Mouse (Mus musculus): Measurements from ENCODE around the gene Adgrg2. TPM values are rescaled to one million over a fixed set of nuclear protein-coding genes. Genes with fewer than 3 reads are reported as not detected.

Adgrg2 gene
- 0.61 TPM for polyA plus RNA-seq (2015; fragmentation: Illumina TruSeq; extraction: RNeasy Lipid Tissue Mini Kit (QIAGEN cat#74804); ENCODE audit: insufficient read depth, low read depth, low replicate concordance)

DNA sequence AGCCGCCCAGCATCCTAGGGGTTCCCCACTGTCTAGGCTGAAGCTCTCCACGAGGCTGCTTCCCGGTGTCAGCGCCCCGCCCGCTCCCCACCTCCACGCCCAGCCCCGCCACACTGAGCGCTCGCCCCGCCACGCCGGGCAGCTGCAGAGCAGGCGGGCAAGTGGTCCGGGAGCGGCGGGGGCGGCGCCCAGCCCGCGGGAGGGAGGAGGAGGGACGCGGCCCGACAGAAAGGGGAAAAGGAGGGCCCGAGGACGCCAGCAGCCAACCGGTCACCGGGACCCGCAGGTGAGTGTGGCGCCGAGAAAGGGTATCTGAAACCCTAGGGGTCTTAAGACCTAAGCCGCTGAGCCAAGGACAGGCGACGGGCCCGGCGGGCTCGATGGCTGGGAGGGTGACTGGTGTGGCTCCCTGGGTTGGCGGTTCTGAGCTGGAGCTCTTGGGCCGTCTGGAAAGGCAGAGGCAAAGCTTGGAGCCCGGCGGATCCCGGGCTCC is at the start of gene Adgrg2:
Adgrg2 (plus strand) TSS at position 227 of the 493 bp plus-strand sequence.

DNA sequence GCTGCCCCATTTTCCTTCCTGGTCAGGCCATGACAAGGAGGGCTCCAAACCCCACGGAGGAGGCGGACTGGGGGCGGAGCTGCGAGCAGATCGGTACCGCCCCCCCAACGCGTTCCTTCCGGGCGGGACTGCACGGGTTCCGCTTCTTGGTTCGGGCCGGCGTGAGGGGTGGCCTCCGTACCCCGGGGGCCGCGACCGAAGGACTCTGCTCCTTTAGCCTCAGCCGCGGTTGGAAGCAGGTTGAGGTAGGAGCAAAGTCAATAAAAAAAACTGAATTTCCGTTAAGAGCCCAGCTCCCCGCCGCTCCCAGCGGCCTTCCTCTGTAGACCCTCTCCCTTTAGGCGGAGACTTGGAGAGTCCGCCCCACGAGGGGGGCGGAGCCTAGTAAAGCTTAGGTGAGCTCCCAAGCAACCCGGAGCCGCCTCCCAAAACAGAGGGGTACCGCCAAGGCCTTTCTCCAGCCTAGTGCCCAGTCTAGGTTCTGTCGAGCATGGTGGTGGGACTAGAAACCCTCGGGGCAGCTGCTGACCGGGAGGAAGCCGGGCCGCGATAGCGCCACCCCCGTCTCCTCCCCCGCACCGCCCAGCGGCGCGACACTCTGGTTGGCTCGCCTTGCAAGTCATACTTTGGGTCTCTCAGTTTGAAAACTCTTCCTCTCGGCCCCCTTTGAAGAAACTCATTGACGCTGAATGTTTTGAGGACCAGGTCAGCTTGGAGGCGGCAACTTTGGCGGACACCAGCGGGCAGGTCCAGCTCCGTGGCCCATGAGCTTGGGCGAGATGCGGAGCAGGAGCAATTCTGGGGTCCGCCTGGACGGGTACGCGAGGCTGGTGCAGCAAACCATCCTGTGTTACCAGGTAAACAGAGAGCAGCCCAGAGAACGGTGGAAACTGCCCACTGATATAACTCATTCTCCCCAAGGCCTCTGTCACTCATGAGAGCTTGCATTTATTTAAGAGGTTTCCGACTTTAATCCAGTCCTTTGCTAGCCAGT is 111.9 kb downstream of the Adgrg2 start, which contains the start of gene Phka2:
Phka2 (plus strand) TSS at position 119 of the 994 bp plus-strand sequence.

Other genes with a start within 250 kb of the Adgrg2 start
- 1.3 TPM for gene Phka2, start 111.5 kb downstream of the Adgrg2 start, polyA plus RNA-seq (2015; fragmentation: Illumina TruSeq; extraction: RNeasy Lipid Tissue Mini Kit (QIAGEN cat#74804); ENCODE audit: insufficient read depth, low read depth, low replicate concordance)